Mouse (Mus musculus): Measurements from ENCODE around the gene Fbxl20. TPM values are rescaled to one million over a fixed set of nuclear protein-coding genes. Genes with fewer than 3 reads are reported as not detected.
A peak's percentile ranks its signal among the peaks of the same experiment; 100 is the strongest.

Gene Fbxl20
- polyA plus RNA-seq, 1 experiment from 2014 or later = 10.1 TPM

DNA sequence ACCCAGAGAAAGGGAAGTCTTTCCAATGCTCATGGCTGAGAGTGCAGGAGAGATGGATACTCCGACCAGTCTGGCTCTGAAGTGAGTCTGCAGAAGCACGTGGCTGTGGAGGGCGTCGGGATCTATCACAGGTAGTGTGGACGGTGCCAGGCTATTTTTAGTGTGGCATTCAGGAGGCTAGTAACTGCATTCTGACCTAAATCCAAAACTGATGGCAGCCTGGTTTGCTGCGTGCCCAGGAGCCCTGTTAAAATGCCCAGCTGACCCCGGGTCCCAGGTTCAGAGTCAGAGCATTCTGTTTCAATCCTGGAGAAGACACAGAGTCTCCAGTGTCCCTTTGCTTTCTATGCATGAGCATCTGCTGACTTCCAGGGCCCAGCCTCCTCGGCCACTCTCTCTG lies 73.1 kb downstream of the Fbxl20 start:
- Histone ChIP-seq H3K4me2 (ENCODE audit: low read depth, low read length) (no peak overlapping the region), H3K4me3 (ENCODE audit: low read depth, low read length) (no peak overlapping the region), H3K27ac (replicated peaks; ENCODE audit: low read depth, low read length) (no peak overlapping the region), H3K9ac (ENCODE audit: low read depth, low read length) (no peak overlapping the region), H3K9me3 (ENCODE audit: control insufficient read depth, low read length) (no peaks in the 10 kb centered on the region), H3K36me3 (ENCODE audit: control insufficient read depth, insufficient read depth, low read length) (no peaks in the 10 kb centered on the region), H3K27me3 (replicated peaks; ENCODE audit: control insufficient read depth, insufficient read depth, low read length) (no peaks in the 10 kb centered on the region), H3K4me1 (ENCODE audit: control insufficient read depth, insufficient read depth, low read length) (no peaks in the 10 kb centered on the region)
- DNase-seq (ENCODE audit: low spot score) = no peak
- WGBS = 74% methylated on average over 8 of the region's 8 CpGs
- ATAC-seq (ENCODE audit: low read depth) = no peak

DNA sequence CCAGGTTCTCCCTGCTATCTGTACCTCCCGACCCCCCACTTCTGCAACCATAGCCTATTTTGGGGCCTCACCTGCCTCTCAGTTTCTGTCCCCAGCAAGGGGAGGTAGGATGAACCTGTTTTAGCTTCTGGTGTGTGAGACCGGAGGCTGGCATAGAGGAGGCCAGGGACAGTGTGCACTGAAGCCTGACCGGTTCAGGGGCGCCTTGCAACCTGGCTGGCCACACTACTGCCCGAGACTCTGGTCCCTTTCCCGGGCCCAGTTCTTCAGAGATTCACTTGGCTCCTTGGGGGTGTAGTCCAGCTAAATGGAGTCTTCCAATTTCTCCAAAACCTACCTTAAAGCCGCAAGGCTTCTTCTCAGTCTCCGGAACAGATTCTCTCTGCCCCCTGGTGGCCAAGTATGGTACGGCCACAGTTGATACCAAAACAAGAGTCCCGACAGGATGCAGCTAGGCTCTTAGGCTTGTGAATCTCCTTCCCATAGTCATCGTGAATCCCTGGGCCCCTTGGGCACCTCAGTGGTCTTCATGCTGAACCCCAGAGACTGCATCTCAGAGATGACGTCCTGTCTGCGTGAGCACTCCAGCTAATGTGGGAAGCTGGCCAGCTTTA lies 74.9 kb downstream of the Fbxl20 start:
- Histone ChIP-seq H3K27me3 (replicated peaks; ENCODE audit: control insufficient read depth, insufficient read depth, low read length) (no peaks in the 10 kb centered on the region), H3K9me3 (ENCODE audit: control insufficient read depth, low read length) (no peaks in the 10 kb centered on the region), H3K9ac (ENCODE audit: low read depth, low read length) (no peak overlapping the region), H3K36me3 (ENCODE audit: control insufficient read depth, insufficient read depth, low read length) (no peaks in the 10 kb centered on the region), H3K4me1 (ENCODE audit: control insufficient read depth, insufficient read depth, low read length) (no peaks in the 10 kb centered on the region), H3K4me2 (ENCODE audit: low read depth, low read length) (no peak overlapping the region), H3K4me3 (ENCODE audit: low read depth, low read length) (no peak overlapping the region), H3K27ac (replicated peaks; ENCODE audit: low read depth, low read length) (no peak overlapping the region)
- DNase-seq (ENCODE audit: low spot score) (peak; percentile 81), ATAC-seq (ENCODE audit: low read depth) (peak; percentile 63; the same call in 1 of the 2 replicates)
- 17% methylated on average over 13 of the region's 13 CpGs for WGBS

DNA sequence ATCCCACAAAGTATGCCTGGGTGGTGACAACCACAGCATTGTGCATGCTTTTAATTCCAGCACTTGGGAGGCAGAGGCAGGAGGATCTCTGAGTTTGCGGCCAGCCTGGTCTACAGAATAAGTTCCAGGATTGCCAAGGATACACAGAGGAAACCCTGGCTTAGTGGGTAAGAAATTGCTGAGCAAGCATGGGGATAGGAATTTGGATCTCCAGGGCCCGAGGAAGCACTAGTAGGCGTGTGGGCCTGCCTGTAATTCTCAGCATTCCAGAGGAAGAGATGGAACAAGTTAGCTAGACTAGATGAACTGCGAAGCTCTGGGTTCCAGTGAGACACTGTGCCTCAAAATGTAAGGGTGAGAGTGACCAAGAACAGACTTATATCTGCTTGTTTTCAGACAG lies 76.8 kb downstream of the Fbxl20 start:
- no peak overlapping the region for H3K4me2 ChIP-seq (ENCODE audit: low read depth, low read length)
- H3K9ac ChIP-seq (ENCODE audit: low read depth, low read length) = no peak overlapping the region
- ATAC-seq (ENCODE audit: low read depth) = no peak
- H3K4me3 ChIP-seq (ENCODE audit: low read depth, low read length) = no peak overlapping the region
- no peaks in the 10 kb centered on the region for H3K9me3 ChIP-seq (ENCODE audit: control insufficient read depth, low read length)
- no peaks in the 10 kb centered on the region for H3K36me3 ChIP-seq (ENCODE audit: control insufficient read depth, insufficient read depth, low read length)
- DNase-seq (ENCODE audit: low spot score) = no peak
- no peak overlapping the region for H3K27ac ChIP-seq (replicated peaks; ENCODE audit: low read depth, low read length)
- WGBS = 94% methylated on average over 4 of the region's 4 CpGs
- H3K4me1 ChIP-seq (ENCODE audit: control insufficient read depth, insufficient read depth, low read length) = no peaks in the 10 kb centered on the region
- H3K27me3 ChIP-seq (replicated peaks; ENCODE audit: control insufficient read depth, insufficient read depth, low read length) = no peaks in the 10 kb centered on the region

DNA sequence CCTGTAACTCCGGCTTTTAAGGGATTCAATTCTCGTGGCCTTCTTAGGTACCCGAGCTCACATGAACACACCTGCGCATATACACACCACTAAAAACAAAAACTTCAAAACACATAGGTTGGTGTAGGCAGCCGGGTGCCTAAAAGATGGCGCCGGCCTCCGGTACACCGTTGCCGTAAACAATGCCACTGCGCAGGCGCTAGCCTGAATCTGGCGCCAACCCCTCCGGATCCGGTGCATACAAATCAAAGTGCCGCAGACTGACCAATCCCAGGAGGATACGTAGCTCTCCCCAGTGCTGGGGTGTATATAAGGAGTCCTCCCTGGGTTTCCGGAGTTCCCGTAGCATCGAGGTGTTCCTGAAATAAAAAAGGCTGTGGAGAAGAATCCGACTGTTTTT lies 82.9 kb downstream of the Fbxl20 start:
- Histone ChIP-seq H3K27ac (replicated peaks; ENCODE audit: low read depth, low read length) (no peak overlapping the region), H3K4me1 (ENCODE audit: control insufficient read depth, insufficient read depth, low read length) (no peaks in the 10 kb centered on the region), H3K27me3 (replicated peaks; ENCODE audit: control insufficient read depth, insufficient read depth, low read length) (no peaks in the 10 kb centered on the region), H3K4me3 (ENCODE audit: low read depth, low read length) (no peak overlapping the region), H3K9ac (ENCODE audit: low read depth, low read length) (no peak overlapping the region), H3K36me3 (ENCODE audit: control insufficient read depth, insufficient read depth, low read length) (no peaks in the 10 kb centered on the region), H3K4me2 (ENCODE audit: low read depth, low read length) (no peak overlapping the region), H3K9me3 (ENCODE audit: control insufficient read depth, low read length) (peaks cover 8% of the 10 kb centered on the region; the same call in 1 of the 2 replicates)
- DNase-seq (ENCODE audit: low spot score) = no peak
- ATAC-seq (ENCODE audit: low read depth) = no peak
- WGBS = 96% methylated on average over 21 of the region's 21 CpGs

DNA sequence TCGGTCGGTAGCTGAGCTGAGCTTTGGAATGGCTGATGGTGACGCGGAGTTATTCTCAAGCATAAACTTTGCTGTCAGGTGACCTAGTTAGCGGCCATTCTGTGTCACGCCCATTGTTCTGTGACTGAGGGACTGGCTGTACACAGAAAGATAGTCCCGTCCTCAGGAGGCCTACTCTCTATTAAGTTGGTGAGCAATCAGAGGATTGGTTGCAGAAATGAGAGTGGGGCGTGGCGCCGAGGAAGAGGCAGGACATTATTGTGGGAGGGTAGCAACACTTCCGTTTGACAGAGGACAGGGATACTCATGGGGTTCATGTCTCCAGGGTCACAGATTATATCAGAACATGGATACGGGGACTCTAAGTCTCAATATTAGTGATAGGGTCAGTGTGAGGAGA lies 84.0 kb downstream of the Fbxl20 start:
- H3K27ac ChIP-seq (replicated peaks; ENCODE audit: low read depth, low read length) = no peak overlapping the region
- ATAC-seq (ENCODE audit: low read depth) (no peak), DNase-seq (ENCODE audit: low spot score) (no peak)
- no peaks in the 10 kb centered on the region for H3K27me3 ChIP-seq (replicated peaks; ENCODE audit: control insufficient read depth, insufficient read depth, low read length)
- H3K4me2 ChIP-seq (ENCODE audit: low read depth, low read length) = no peak overlapping the region
- WGBS = 93% methylated on average over 12 of the region's 12 CpGs
- peaks cover 8% of the 10 kb centered on the region; the same call in 1 of the 2 replicates for H3K9me3 ChIP-seq (ENCODE audit: control insufficient read depth, low read length)
- H3K36me3 ChIP-seq (ENCODE audit: control insufficient read depth, insufficient read depth, low read length) = no peaks in the 10 kb centered on the region
- H3K9ac ChIP-seq (ENCODE audit: low read depth, low read length) = no peak overlapping the region
- H3K4me3 ChIP-seq (ENCODE audit: low read depth, low read length) = no peak overlapping the region
- H3K4me1 ChIP-seq (ENCODE audit: control insufficient read depth, insufficient read depth, low read length) = no peaks in the 10 kb centered on the region

DNA sequence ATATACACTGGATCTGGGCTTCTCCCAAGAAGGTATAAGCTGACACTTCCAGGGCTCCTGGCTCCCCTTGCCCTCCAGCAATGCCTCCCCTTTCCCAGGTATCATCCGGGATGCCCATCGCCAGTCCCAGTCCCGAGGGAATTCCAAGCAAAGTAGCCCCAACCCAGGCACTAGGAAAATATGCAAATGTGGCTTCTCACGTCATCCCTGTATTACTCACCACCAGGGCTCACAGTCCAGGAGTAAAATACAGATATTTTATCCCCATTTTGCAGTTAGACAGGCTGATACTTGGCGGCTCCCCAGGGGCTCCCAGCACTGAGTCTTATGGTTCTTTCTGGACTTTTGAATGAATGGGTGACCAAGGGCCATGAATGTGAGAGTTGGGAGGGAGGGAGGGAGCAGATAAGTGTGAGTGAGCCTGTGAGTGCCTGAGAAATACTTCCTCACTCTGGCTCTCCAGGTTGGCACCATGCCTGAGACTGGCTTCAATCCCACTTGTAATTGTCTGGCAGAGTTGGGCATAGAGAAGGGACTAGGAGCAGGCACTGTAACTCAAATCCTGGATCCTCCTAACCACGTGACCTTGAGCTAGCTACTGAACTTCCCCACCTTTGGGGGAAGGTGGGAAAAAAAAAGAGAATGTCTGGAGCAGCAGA lies 88.2 kb downstream of the Fbxl20 start:
- Histone ChIP-seq H3K9ac (ENCODE audit: low read depth, low read length) (no peak overlapping the region), H3K36me3 (ENCODE audit: control insufficient read depth, insufficient read depth, low read length) (no peaks in the 10 kb centered on the region), H3K27ac (replicated peaks; ENCODE audit: low read depth, low read length) (no peak overlapping the region), H3K4me3 (ENCODE audit: low read depth, low read length) (no peak overlapping the region), H3K4me1 (ENCODE audit: control insufficient read depth, insufficient read depth, low read length) (no peaks in the 10 kb centered on the region), H3K4me2 (ENCODE audit: low read depth, low read length) (no peak overlapping the region), H3K27me3 (replicated peaks; ENCODE audit: control insufficient read depth, insufficient read depth, low read length) (no peaks in the 10 kb centered on the region), H3K9me3 (ENCODE audit: control insufficient read depth, low read length) (peaks cover 4% of the 10 kb centered on the region; the same call in 1 of the 2 replicates)
- DNase-seq (ENCODE audit: low spot score) (no peak), ATAC-seq (ENCODE audit: low read depth) (no peak)
- 58% methylated on average over 6 of the region's 6 CpGs for WGBS

DNA sequence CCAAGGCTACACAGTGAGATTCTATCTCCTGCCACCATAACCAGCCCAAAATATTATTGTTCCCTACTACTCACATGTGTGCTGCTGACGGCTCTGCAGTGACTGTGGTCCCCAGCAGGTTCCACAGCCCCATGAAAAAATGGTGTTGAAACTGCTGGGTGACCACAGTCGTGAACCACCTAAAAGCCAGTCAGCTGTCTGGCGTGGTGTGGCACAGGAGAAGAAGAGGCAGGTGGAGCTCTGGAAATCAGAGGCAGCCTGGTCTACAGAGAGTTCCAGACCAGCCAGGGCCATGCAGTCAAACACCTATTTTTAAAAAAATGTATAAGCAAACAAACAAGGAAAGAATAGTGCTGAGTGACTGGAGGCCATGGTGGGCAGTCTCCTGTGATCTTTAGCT lies 88.8 kb downstream of the Fbxl20 start:
- DNase-seq (ENCODE audit: low spot score) = no peak
- H3K9me3 ChIP-seq (ENCODE audit: control insufficient read depth, low read length) = no peaks in the 10 kb centered on the region
- 83% methylated on average over 3 of the region's 3 CpGs for WGBS
- H3K27ac ChIP-seq (replicated peaks; ENCODE audit: low read depth, low read length) = no peak overlapping the region
- no peaks in the 10 kb centered on the region for H3K27me3 ChIP-seq (replicated peaks; ENCODE audit: control insufficient read depth, insufficient read depth, low read length)
- H3K36me3 ChIP-seq (ENCODE audit: control insufficient read depth, insufficient read depth, low read length) = no peaks in the 10 kb centered on the region
- ATAC-seq (ENCODE audit: low read depth) = no peak
- H3K4me3 ChIP-seq (ENCODE audit: low read depth, low read length) = no peak overlapping the region
- H3K9ac ChIP-seq (ENCODE audit: low read depth, low read length) = no peak overlapping the region
- no peak overlapping the region for H3K4me2 ChIP-seq (ENCODE audit: low read depth, low read length)
- no peaks in the 10 kb centered on the region for H3K4me1 ChIP-seq (ENCODE audit: control insufficient read depth, insufficient read depth, low read length)

DNA sequence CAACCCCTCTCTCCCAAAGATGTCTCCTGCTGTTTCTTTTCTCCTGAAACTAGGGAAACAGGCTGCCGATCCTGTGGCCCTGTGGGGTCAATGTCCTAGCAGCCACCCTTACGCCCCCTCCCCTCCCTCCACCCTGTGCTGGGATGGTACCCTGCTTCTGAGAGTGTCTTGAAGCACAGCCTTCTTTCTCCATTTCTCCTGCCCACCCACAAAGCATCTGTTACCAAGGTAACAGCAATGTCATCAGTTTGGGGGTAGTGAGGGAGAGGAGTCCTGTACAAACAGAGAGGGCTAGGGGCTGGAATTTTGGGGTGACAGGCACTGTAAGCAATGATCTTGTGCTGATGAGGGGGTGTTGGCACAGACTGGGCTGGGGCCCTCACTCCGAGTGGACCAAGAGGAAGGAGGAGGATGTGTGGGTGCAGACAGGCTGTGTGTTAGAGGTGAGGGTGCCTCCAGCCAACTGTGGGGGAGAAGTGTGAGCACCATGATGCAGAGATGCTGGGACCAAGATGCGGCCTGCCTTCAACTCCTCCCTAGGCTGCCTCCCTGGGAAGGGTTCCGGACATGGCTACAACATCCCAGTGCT lies 90.0 kb downstream of the Fbxl20 start:
- 80% methylated on average over 5 of the region's 5 CpGs for WGBS
- H3K9ac ChIP-seq (ENCODE audit: low read depth, low read length) = no peak overlapping the region

DNA sequence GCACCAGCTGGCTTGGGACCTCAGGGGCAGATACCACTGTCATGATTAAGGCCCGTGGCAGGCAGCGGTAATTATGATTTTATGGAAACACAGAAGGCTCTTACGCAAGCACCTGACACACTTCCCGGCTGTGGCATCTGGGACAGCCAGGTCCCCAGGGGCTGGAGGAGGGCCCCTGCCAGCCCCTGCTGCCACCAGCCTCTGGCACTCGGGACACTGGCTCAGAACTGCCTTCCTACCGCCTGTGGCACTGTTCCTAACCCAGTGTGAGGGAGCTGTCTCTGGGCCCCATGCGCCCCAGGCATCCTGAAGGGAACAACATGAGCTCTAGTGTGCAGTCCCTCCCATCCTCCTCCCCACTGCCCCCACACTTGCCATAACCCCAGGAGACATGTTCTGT lies 90.5 kb downstream of the Fbxl20 start:
- H3K9me3 ChIP-seq (ENCODE audit: control insufficient read depth, low read length) = no peaks in the 10 kb centered on the region
- no peaks in the 10 kb centered on the region for H3K4me1 ChIP-seq (ENCODE audit: control insufficient read depth, insufficient read depth, low read length)
- no peak for DNase-seq (ENCODE audit: low spot score)
- H3K27me3 ChIP-seq (replicated peaks; ENCODE audit: control insufficient read depth, insufficient read depth, low read length) = no peaks in the 10 kb centered on the region
- no peak overlapping the region for H3K27ac ChIP-seq (replicated peaks; ENCODE audit: low read depth, low read length)
- ATAC-seq (ENCODE audit: low read depth) = no peak
- no peak overlapping the region for H3K4me3 ChIP-seq (ENCODE audit: low read depth, low read length)
- no peak overlapping the region for H3K4me2 ChIP-seq (ENCODE audit: low read depth, low read length)
- no peaks in the 10 kb centered on the region for H3K36me3 ChIP-seq (ENCODE audit: control insufficient read depth, insufficient read depth, low read length)
- WGBS = 57% methylated on average over 5 of the region's 7 CpGs
- H3K9ac ChIP-seq (ENCODE audit: low read depth, low read length) = no peak overlapping the region

More for the DNA sequence above, 90.0 kb downstream of the Fbxl20 start:
- DNase-seq (ENCODE audit: low spot score) (no peak), ATAC-seq (ENCODE audit: low read depth) (no peak)
- H3K4me3 ChIP-seq (ENCODE audit: low read depth, low read length) = no peak overlapping the region
- no peak overlapping the region for H3K4me2 ChIP-seq (ENCODE audit: low read depth, low read length)
- H3K9me3 ChIP-seq (ENCODE audit: control insufficient read depth, low read length) = no peaks in the 10 kb centered on the region
- H3K27me3 ChIP-seq (replicated peaks; ENCODE audit: control insufficient read depth, insufficient read depth, low read length) = no peaks in the 10 kb centered on the region
- H3K27ac ChIP-seq (replicated peaks; ENCODE audit: low read depth, low read length) = no peak overlapping the region
- H3K36me3 ChIP-seq (ENCODE audit: control insufficient read depth, insufficient read depth, low read length) = no peaks in the 10 kb centered on the region
- no peaks in the 10 kb centered on the region for H3K4me1 ChIP-seq (ENCODE audit: control insufficient read depth, insufficient read depth, low read length)

Data from embryonic facial prominence, embryonic 14.5 days (tissue).